Mouse (Mus musculus) c-Kit-positive CD71-positive TER-119-positive erythroid progenitor cells, embryonic 14.5 days (primary cell): ENCODE measurements around the gene A730009L09Rik.

Source experiments
- DNase-seq: peaks from one replicate; pipeline ENCODE4 v3.0.0-alpha.2; 2013; ENCODE audit warnings: low spot score

The A730009L09Rik gene

DNA sequence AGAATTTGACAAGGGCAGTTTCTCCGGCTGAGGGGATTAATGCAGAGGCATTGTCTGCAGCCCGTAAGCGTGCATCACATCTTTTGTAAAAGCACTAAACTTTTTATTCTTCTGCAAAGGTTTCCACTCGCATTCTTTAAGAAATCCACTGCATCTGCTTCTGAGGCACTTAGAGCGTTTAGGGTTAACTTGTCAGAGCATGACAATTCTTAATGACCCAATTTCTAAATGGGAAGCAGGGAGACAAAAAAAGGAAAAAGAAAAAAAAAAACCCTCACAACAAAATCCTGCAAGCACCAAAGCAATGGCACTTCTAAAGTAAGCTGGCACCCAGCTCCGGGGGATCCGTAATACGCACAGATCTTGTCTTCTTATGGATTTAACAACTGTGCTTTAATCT is at the start of gene A730009L09Rik:
A730009L09Rik (plus strand) TSS at position 301 of the 400 bp plus-strand sequence.
- DNase-seq = no peak

DNA sequence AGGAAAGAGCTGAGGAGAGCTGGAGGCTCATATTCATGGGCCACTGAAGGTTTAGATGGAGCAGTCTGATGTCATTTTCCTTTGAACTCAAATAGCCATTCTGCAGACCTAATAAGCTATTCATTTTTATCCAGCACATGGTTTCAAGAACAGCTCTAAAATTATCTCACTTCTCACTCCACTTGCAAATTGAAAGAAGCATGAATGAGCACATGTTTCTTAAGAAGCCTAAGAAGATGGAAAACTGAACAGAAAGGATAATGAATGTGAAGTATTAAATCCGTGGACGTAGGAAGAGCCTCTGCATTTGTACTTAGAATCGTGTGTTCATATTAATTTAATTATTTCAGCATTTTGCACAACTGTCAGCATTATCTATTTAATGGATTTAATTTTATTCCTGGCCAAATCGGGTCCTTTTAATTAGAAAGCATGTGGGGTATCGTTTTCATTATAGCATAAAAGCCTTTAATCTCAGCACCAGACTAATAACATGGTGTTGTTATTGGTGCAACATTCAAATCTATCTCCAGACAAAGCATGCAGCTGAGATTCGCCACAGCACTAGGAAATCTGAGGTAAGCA is 49.2 kb upstream of the A730009L09Rik start:
- DNase-seq = no peak

DNA sequence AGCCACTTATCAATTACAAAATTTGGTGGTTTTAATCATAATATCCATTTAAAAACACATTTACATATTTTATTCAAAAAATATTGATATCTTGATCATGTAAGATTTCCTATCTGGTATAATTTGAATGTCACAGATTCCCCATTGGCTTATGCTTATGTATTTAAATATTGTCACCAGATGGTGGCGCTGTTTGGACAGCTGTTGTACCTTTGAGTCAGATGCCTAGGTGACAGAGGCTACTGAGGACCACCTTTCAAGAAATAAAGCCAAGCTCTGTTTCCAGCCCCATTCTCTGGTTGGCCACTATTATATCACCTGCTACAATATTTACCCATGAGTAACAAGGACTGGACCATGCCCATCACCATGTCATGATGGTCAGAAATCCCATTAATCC is 46.0 kb upstream of the A730009L09Rik start:
- no peak for DNase-seq

DNA sequence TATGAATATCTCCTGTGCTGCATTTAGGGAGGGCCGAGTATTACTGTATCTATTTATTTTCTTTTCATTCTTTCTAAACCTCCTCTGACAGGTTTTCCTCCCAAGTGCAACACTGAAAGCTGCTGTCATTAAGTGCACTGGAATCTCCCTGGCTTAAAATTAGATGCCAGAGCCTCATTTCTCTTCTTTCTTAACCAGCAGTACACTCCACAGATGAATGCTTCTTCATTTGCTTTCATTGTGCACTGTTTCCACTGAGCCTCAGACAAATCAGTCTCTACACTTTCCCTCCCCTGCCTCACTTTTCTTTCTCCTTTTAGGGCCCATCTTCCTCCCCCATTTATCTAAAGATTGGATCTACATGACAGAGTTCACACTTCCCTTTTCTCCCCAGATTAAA is 44.9 kb upstream of the A730009L09Rik start:
- no peak for DNase-seq

DNA sequence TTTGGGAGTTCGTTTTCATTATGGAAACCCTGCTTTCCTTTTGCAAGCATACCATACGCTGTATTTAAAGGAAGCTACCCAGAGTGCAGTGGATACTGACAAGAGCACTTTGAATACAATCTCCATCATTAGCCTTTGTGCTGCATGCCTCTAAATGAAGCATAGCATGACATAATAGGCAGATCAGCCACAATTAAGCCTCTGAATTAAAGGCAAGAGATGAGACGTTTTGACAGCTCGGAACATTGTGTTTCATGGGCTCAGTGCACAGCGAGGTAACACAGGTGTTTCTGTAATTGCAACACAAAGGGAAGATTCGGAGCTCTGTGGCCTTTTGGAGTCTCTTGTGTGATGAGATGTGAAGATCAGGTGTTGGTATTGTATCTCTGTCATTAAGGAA is 41.5 kb upstream of the A730009L09Rik start:
- no peak for DNase-seq

DNA sequence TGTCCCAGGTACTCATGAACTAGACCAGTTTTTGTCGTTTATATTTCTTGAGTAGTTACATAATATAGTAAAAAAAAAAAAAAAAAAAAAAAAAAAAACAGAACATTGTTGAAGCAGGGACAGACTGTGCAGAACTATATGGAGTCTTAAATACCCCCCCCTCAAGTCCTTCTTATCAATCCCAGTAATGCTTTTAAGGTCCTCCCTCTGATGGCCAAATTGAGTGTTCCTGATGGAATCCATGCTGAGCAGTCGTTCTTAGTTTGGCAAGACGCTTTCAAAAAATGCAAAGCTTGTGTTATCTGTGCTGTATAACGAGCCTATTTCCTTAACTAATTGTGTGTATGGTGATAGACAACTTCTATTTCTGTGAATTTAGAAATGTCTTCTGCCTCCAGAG is 40.2 kb upstream of the A730009L09Rik start:
- DNase-seq = no peak

DNA sequence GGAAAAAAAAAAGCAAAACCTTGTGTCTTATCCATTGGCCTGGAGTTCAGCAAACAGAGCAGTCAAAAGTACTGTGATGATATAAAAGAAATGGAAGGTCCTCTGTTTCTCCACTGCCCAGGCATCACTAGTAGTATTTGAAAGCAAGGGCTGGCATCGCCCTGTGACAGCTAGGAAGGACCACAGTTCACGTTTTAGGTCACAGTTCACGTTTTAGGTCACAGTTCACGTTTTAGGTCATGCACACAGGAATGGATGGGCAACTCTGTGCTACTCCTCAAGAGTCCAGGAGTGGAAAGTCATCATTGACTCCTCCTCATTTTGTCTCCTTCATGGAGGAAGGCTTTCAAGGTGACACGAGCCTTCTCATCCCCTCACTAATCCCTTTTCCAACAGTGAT is 38.0 kb upstream of the A730009L09Rik start:
- no peak for DNase-seq

DNA sequence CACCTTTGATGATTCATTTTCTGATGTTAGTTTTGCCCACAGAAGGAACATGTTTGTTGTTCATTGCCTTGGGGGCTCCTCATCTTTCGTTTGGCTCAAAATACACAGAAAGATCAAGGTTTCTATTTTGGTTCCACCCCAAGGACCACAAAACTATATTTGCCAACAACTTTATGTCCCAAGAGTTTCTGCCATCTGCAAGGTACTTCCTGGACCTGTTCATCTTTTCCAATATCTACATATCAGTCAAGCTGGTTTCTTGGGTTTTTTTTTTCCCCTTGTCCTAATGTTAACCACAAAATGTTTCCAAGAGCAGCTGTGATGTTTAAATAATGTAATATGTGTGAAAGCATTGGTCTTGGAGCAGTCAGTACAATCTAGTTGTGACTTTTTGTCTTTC is 37.4 kb upstream of the A730009L09Rik start:
- no peak for DNase-seq

DNA sequence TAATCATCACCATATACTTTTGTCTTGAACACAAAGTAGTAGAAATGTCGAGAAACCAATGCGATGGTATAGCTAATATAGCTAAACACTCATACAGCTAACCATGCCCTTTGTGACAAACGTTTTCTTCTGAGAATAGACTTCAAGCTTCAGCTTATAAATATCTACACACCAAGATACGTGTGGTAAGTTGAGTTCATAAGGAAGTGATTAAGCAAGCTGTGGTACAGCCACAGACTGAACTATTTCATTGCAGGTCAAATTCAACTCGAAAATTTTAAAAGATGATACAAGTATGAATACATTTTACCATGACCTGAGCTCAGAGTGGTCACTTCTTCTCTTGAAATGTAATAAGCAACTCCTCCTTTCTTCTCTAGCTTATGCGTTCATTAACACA is 37.0 kb upstream of the A730009L09Rik start:
- DNase-seq = no peak

DNA sequence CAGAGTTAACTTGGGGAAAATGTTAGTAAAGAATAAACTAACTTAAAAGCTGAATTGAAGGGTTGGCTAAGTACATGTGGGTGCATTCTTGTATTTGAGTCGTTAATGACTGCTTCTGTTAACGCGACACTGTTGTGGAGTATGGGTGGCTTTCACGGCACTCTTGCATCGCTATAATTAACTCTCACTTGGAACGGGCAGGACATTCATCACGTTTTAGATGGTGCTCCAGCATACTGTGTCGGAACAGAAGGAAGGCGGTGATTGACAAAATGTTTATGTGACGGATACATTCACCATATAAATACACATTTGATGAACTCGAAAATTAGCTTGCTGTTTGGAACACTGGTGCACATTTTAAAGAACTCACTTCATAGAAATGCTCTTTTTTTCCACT is 29.0 kb upstream of the A730009L09Rik start:
- no peak for DNase-seq

DNA sequence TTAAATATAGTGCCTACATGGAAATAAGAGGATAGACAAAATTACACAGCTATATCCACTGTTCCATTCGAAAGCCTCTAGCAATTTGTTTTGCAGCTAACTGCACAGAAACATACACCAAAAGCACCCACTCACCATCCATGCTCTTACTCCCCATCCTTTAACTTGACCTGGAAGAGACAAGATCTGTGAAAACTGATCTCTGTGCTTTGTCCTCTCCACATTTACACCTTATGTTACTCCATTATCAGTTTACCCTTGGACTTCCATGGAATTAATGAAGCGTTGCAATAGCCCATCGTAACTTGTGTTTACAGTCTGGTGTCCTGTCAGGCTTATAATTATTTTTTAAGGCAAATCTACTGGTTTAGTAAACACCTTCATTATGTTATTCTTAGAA is 20.1 kb upstream of the A730009L09Rik start:
- DNase-seq = no peak

DNA sequence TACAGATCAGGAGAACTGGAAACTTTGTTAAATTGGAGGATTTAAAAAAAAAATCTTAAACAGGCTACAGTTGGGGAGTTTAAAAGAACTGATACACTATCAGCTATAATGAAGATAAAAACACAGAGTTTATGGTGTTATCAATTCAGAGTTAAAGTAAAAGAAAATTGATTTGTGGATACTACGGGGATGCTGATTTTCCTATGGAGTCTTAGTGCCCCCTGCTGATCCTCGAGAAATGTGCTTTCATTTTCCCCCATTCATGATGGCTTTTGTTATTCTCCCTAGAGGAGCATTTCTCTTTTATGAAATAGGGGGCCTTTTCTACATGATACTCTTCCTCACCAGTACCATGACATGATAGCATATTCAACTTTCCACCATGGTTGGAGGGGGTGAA is 19.5 kb upstream of the A730009L09Rik start:
- no peak for DNase-seq

DNA sequence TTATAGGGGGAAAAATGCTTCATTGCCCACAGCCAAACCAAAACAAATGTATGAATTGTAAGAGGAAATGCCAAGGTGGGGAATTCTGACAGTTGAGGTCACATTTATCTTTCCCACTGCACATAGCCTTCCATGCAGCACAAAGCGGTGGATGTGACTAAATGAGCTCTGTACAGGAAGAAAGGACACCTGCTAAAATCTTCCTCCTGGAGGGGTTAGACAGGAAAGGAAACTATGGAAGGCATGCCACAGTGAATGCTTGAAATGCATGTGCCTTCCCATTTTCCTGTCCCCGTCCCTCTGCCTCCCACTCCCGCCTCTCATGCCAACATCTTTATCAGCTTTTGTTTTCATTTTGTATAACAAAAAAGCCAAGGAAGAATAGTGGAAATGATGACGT is 7.2 kb upstream of the A730009L09Rik start:
- no peak for DNase-seq

DNA sequence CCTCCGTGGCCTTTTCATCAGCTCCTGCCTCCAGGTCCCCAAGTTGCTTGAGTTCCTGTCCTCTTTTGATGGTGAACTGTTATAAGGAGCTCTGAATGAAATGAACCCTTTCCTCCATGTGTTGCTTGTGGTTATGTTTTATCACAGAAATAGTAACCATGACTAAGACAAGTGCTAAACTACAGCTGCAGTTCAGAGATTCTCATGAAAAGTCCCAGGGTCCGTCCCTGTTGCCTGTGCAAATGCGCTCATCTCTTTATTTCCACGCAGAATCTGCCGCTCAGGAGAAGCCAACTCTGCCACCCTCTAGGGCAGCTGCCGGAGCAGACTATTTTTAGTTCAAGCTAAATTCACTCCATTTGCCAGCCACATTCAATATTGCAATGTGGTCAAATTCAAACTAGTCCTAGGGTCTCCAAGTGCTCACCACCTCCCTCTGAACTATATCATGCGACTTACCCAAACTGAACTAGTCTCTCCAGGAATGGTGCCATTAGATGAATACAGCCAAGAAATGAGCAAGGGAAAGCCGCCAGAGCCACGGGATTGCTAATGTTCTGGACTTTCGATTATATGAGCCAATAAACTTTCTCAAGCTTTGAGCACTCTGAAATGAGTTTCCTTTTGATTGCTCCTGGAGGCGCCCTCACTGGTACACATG is 7.2 kb downstream of the A730009L09Rik start:
- DNase-seq = no peak

DNA sequence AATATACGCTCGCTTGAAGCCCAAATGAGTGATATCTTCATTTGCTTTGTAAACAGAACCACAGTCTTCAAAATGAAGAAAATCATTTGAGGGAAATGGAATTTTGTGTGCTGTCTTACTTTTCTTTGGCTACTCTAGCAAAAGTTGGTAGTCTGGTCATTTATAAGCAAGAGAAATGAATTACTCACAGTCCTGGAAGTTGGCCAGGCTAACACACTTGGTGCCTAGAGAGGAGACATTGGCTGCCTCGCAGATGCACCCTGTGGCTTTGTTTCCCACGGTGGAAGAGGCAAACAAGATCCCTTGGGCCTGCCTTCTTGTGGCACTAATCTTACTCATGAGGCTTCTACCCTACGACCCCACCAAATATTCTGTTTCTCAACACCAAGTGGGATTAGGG is 8.1 kb downstream of the A730009L09Rik start:
- DNase-seq = no peak

DNA sequence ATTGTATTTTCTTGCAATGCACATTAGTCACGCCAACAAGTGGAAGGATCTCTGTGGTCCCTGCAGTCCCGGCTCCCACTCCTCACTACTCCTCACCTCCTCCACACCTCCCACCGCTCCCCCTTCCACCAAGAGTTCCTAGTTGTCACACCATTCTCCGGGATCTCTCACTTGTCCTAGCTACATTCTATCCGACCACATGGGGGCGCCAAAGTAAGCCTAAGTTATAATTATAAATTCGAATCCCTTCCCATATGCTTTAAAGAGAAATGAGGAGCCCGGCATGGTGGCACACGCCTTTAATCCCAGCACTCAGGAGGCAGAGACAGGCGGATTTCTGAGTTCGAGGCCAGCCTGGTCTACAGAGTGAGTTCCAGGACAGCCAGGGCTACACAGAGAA is 12.5 kb downstream of the A730009L09Rik start:
- peak; percentile 6 for DNase-seq

DNA sequence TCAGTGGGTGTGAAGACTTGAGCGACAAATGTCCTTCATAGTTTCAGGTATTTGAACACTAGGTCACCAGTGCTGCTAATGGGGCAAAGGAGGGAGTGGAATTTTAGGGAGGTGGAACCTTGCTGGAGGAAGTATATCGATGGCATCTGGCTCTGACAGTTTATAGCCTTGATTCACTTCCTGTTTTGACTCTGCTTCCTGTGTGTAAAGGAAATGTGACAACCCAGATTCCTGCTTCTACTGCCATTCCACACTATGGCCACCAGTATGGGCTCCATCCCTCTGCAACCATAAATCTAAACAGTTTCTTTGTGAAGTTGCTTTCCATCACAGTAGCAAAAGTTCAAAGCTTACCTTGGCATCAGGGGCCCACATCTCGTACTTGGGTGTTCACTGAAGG is 17.9 kb downstream of the A730009L09Rik start:
- DNase-seq = no peak

DNA sequence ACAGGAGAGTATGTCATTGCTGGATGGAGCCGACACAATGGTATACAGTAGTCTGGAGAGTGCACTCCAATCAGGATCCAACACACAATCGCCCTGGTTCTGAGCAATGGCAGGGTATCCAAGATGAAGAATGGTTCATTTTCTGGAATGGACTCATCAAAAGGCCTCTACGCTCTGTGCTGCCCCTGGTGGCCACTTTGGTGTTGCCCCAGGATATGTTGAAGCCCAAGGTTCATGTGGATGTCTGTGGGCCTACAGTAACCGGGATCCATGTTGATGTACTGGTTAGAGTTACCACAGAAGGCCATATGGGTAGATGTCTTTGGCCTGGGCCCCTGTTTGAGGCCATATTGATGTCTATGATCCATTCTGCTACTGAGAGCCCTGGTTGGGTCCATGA is 31.1 kb downstream of the A730009L09Rik start:
- no peak for DNase-seq

DNA sequence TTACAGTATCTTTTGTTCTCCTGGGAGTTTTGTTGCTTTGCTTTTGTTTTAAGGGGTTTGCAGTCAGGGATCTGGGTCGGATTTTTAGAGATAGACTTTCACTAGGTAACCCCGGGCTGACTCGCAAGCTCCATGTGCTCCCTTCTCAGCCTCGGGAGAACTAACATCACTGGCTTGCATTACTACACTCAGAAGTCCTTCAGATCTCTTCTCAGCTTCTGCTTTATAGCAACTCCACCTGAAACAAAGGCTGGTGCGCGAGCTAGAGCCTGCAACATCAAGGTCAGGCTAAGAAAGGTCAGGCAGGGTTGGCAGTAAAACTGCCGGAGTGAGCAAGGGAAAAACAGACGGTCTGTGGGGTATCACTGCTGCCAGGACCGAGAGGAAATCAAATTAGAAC is 34.2 kb downstream of the A730009L09Rik start:
- no peak for DNase-seq

DNA sequence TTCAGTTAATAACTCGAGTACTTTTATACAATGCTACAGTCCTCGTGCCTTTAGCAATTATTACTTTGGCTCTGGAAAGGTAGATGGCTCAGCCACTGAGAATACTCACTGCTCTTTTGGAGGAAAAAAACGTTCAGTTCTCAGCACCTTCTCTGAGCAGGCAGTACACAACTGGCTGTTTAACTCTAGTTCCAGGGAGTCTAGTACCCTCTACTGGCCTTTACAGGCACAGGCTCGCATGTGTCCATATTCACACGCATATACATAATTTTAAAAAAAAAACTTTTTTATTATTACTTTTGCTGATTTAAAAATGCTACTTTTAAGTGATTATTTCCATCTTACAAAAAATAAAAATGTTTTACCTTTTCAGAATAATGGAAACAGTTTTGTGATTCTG is 35.5 kb downstream of the A730009L09Rik start:
- DNase-seq = no peak

DNA sequence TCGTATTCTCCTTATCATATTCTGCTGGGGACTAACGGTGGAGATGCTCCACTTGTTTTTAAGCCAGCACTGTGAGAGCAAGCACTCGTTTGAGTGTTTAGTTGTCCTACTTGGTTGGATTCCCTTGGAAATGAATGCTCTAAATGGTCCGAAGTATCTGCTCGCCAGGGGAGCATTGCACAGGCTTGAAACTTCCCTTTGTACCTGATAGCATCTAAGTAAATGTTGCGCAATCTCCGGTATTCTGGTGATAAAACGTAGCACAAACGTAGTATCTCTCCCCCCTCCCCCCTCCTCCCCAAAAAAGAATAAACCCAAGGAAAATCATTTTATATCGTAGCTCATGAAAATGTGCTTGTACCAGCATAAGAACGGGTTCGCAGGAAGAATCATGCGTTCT is 39.1 kb downstream of the A730009L09Rik start:
- no peak for DNase-seq

DNA sequence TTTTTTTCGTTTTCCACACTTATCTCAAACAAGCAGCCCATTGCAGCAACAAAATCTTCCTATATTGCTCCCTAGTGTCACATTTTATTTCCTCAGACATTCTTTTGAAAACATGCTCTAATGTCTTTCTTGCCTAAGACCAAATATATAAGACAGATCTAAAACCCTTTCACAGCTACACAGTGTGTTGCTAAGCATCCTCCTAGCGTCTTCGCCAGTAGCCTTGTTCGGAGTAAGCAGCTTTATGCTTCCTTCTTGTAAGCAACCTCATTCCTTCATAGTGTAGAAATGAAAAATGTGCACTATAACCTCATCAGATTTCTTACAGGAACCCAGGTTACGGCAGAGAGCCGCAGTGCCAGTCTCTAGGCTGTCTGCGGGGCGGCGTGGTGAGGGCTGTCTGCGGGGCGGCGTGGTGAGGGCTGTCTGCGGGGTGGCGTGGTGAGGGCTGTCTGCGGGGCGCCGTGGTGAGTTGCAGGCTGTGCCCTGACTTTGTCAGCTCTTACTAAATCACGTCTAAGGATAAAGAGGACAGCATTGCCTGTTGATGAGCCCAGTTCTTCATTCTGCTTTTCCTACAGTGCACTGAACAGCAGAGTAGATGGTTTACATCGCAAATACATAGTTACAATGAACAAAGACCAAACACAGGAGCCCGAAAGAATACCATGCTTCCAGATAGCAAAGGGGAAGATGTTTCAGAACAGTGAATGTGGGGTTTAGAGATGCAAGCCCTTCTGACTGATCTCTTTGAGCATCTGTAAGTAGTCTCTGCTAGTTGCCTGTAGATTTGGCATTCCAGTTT is 43.4 kb downstream of the A730009L09Rik start:
- no peak for DNase-seq

DNA sequence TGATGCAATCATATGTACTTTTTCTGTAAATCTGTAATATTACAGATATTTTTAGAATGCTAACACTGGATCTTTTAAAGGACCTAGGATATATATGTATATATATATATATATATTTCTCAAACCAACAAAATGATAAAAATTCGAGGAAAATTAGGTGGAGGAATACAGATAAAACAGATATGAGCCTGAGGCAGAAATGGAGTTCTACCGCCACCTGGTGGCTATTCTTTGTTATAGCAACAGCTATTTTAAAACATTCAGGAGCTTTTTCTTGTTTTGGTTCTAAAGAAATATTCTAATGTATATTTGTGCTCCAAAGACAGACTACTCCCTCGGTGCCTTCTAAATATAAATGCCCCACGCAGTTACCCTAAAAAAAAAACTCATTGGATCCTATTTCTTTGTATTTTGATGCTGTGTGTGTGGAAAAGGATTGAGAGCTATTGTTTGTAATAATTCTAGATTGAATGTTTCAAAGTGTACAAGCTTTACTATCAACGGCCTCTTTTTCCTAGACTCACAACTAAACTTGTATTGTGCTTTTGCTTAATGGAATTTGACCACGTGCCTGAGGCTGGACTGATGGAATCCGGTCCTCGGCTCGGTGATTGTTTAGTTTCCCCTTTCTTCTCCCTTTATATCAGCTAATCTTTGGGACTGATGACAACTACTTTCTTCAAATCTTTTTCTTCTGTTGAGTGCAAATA is 44.8 kb downstream of the A730009L09Rik start:
- DNase-seq = peak; percentile 7
